Mouse (Mus musculus): ENCODE results near the gene Ppm1n. TPM values are rescaled to one million over a fixed set of nuclear protein-coding genes. Genes with fewer than 3 reads are reported as not detected.

Ppm1n gene
- polyA plus RNA-seq, 1 experiment from 2014 or later: 1.0 TPM

DNA sequence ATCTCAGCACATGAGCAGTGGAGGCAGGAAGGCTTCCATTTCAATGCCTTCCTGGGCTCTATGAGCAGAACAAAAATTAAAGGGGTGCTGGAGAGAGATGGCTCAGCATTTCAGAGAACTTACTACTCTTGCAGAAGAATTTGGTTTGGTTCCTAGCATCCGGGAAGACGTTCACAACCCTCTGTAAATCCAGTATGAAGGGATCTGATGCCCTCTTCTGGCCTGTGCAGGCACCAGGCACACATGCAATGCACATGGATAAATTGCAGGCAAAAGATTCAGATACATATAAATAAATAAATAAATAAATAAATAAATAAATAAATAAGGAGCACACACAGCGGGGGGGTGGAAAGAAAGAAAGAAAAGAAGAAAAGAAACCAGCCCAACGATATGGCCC is 3.6 kb downstream of the Ppm1n start:
- Histone ChIP-seq H3K4me3 (replicated peaks; ENCODE audit: low read length) (no peak overlapping the region), H3K36me3 (replicated peaks; ENCODE audit: control insufficient read depth, insufficient read depth) (no peaks in the 10 kb centered on the region), H3K27ac (no peak overlapping the region), H3K9ac (no peak overlapping the region), H3K27me3 (ENCODE audit: control insufficient read depth, insufficient read depth, low read length) (peaks cover 41% of the 10 kb centered on the region), H3K4me1 (replicated peaks; ENCODE audit: control insufficient read depth, insufficient read depth, low read length) (peaks cover 5% of the 10 kb centered on the region; the same call in 1 of the 2 replicates), H3K4me2 (replicated peaks) (no peak overlapping the region), H3K9me3 (ENCODE audit: control insufficient read depth, low read length) (no peaks in the 10 kb centered on the region)
- no peak for DNase-seq (ENCODE audit: low spot score)
- ATAC-seq (ENCODE audit: low FRiP score): no peak
- WGBS: 42% methylated on average over 4 of the region's 4 CpGs

- Histone ChIP-seq H3K36me3 (replicated peaks; ENCODE audit: control insufficient read depth, insufficient read depth) (0 out of 2 replicates have a peak, but pooled peaks cover 9% of the 10 kb centered on the region), H3K27me3 (ENCODE audit: control insufficient read depth, insufficient read depth, low read length) (peaks cover 2% of the 10 kb centered on the region; the same call in 1 of the 2 replicates), H3K9ac (peak overlapping the region; percentile 86), H3K4me1 (replicated peaks; ENCODE audit: control insufficient read depth, insufficient read depth, low read length) (peaks cover 20% of the 10 kb centered on the region), H3K4me2 (replicated peaks) (peak overlapping the region; percentile 89), H3K27ac (peak overlapping the region; percentile 86), H3K4me3 (replicated peaks; ENCODE audit: low read length) (peak overlapping the region; percentile 73), H3K9me3 (ENCODE audit: control insufficient read depth, low read length) (no peaks in the 10 kb centered on the region)
- ATAC-seq (ENCODE audit: low FRiP score) (peak; percentile 71), DNase-seq (ENCODE audit: low spot score) (peak; percentile 76)
- under 1% methylated on average over 36 of the region's 36 CpGs for WGBS
These were observed 7.6 kb downstream of the Ppm1n start for GRCm38 (mm10) chr7:19272173-19272764.

DNA sequence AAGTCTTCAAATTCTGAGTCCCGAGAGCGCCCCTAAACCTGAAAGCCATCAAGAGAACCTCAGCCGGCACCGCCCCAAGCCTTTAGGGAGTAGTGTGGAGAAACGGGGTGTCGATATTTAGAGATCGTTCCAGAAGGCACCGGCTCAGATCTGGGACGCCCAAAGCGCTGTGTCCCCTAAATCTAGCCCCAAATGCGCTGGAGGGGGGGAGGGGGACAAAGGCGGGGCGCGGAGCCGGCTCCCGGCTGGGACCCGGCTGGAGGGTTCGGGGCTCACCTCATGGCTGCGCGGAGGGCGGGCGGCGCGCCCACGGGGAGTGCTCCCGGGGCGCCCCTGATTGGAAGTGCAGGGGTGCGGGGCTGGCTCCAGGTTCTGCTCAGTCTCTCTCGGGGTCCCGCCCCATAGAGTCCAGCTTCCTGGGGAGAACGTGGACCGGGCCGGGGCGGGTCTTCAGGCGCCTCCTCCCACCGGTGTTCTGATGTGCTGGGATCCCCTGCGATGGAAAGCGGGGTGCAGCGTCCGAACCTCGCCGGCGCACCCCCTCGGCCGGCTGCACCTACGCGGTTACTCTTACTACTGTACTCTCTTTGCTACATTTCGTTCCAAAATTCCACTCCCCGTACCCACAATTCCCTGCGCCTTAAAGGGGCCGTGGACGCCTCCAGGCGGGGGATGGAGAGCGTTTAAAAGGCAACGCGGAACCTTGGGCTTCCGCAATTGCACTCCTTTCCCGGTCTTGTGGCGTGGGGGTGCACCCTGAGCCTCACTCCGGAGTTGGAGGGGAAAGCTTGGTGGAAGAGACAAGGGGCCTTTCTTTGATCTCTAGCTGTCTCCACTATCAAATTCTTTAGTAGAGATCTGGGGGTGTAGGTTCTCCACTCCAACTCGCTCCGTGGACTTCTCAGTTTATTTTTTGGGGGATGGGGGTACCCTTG is 8.4 kb downstream of the Ppm1n start, which contains the start of gene Vasp:
Gene Vasp (minus strand): TSS at position 580 of the 935 bp plus-strand sequence.
- Histone ChIP-seq H3K4me1 (replicated peaks; ENCODE audit: control insufficient read depth, insufficient read depth, low read length) (peaks cover 21% of the 10 kb centered on the region), H3K9ac (peak within 1 kb of the TSS; percentile 86), H3K9me3 (ENCODE audit: control insufficient read depth, low read length) (no peaks in the 10 kb centered on the region), H3K4me2 (replicated peaks) (peak within 1 kb of the TSS; percentile 89), H3K27me3 (ENCODE audit: control insufficient read depth, insufficient read depth, low read length) (no peaks in the 10 kb centered on the region), H3K4me3 (replicated peaks; ENCODE audit: low read length) (peak within 1 kb of the TSS; percentile 73), H3K36me3 (replicated peaks; ENCODE audit: control insufficient read depth, insufficient read depth) (0 out of 2 replicates have a peak, but pooled peaks cover 11% of the 10 kb centered on the region), H3K27ac (peak within 1 kb of the TSS; percentile 86)
- DNase-seq (ENCODE audit: low spot score) (peak; percentile 92), ATAC-seq (ENCODE audit: low FRiP score) (peak; percentile 75)
- WGBS: under 1% methylated on average over 60 of the region's 62 CpGs

GRCm38 (mm10) chr7:19270509-19271237 is 9.2 kb downstream of the Ppm1n start:
- WGBS: 1% methylated on average over 17 of the region's 21 CpGs
- H3K4me2 ChIP-seq (replicated peaks): peak overlapping the region; percentile 89
- peak overlapping the region; percentile 86 for H3K27ac ChIP-seq
- 0 out of 2 replicates have a peak, but pooled peaks cover 11% of the 10 kb centered on the region for H3K36me3 ChIP-seq (replicated peaks; ENCODE audit: control insufficient read depth, insufficient read depth)
- H3K9me3 ChIP-seq (ENCODE audit: control insufficient read depth, low read length): no peaks in the 10 kb centered on the region
- peak overlapping the region; percentile 86 for H3K9ac ChIP-seq
- no peaks in the 10 kb centered on the region for H3K27me3 ChIP-seq (ENCODE audit: control insufficient read depth, insufficient read depth, low read length)
- DNase-seq (ENCODE audit: low spot score) (no peak), ATAC-seq (ENCODE audit: low FRiP score) (no peak; the same call in 1 of the 2 replicates)
- peak overlapping the region; percentile 73 for H3K4me3 ChIP-seq (replicated peaks; ENCODE audit: low read length)
- peaks cover 23% of the 10 kb centered on the region for H3K4me1 ChIP-seq (replicated peaks; ENCODE audit: control insufficient read depth, insufficient read depth, low read length)

DNA sequence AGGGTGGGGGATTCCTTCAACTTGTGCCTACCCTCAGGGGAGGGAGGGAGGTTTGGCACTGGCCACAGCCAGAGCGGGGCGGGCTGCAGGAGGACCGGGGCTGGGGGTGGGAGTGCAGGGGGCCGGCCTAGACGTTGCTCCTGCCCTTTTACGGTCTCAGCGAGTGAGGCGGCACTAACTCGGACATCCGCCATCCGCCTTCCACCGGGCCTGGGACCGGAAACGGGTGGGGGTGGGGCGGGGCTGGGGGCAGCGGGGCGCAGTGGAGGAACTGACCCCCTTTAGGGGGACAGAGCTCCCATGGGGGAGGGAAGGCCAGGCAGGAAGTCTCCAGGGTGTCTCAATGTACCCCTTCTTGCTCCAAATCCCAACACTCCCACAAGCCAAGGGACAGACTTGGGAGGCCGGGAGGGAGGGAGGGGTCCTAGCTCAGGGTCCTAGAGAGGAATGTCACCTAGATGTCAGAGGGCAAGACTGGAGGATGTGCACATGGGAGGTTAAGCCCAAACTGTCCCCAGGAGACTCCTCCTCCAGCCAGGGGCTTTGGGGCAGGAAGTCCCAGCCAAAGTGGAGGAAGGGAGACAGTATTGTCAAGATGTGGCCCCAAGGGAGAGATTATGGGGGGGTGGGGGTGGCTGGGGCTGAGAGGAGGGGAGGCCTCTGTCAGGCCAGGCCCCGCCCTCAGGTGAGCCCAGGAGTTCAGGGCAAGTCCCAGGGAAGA is 10.0 kb downstream of the Ppm1n start:
- peak overlapping the region; percentile 86 for H3K27ac ChIP-seq
- H3K9me3 ChIP-seq (ENCODE audit: control insufficient read depth, low read length): no peaks in the 10 kb centered on the region
- ATAC-seq (ENCODE audit: low FRiP score) (no peak), DNase-seq (ENCODE audit: low spot score) (no peak)
- no peaks in the 10 kb centered on the region for H3K27me3 ChIP-seq (ENCODE audit: control insufficient read depth, insufficient read depth, low read length)
- H3K4me2 ChIP-seq (replicated peaks): peak overlapping the region; percentile 89
- peak overlapping the region; percentile 73 for H3K4me3 ChIP-seq (replicated peaks; ENCODE audit: low read length)
- peak overlapping the region; percentile 86 for H3K9ac ChIP-seq
- peaks cover 12% of the 10 kb centered on the region; the same call in 1 of the 2 replicates for H3K36me3 ChIP-seq (replicated peaks; ENCODE audit: control insufficient read depth, insufficient read depth)
- peaks cover 23% of the 10 kb centered on the region for H3K4me1 ChIP-seq (replicated peaks; ENCODE audit: control insufficient read depth, insufficient read depth, low read length)
- WGBS: 3% methylated on average over 19 of the region's 19 CpGs

DNA sequence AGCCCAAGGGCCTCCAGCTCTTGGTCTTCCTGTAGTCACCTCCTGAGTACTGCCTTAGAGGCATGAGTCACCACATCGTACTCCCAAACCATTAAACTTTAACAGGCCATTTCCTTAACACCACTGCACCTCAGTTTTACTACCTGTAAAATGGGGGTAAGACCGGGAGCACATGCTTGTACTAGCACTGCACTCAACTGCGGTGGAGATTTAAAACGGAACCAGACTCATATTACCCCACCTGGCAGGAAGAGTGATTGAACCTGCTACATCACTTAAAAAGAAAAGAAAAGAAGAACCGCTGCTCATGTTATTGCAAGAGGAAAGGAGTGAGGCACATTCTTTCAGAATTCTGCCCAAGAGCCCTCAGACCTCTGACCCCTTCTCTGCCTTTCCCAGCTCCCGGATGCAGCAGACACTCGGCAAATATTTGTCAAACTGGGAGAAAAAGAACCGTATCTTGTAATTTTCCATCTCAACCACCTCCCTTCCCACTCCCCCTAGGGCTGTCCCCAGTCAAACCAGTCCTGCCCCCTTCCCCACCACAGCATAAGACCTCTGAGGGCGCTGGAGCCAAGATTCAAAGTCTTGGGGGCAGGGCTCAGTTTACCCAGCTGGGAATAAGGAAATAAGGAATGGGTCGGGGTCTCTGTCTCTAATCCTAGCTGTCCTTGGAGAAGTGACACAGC is 10.7 kb downstream of the Ppm1n start:
- Histone ChIP-seq H3K4me3 (replicated peaks; ENCODE audit: low read length) (peak overlapping the region; percentile 73), H3K9ac (peak overlapping the region; percentile 86), H3K36me3 (replicated peaks; ENCODE audit: control insufficient read depth, insufficient read depth) (peaks cover 20% of the 10 kb centered on the region), H3K27ac (0 out of 2 replicates have a peak overlapping the region, but pooled peaks have one; percentile 86), H3K4me2 (replicated peaks) (peak overlapping the region; percentile 89), H3K27me3 (ENCODE audit: control insufficient read depth, insufficient read depth, low read length) (no peaks in the 10 kb centered on the region), H3K4me1 (replicated peaks; ENCODE audit: control insufficient read depth, insufficient read depth, low read length) (peaks cover 23% of the 10 kb centered on the region), H3K9me3 (ENCODE audit: control insufficient read depth, low read length) (no peaks in the 10 kb centered on the region)
- no peak for DNase-seq (ENCODE audit: low spot score)
- ATAC-seq (ENCODE audit: low FRiP score): no peak
- 55% methylated on average over 10 of the region's 10 CpGs for WGBS

DNA sequence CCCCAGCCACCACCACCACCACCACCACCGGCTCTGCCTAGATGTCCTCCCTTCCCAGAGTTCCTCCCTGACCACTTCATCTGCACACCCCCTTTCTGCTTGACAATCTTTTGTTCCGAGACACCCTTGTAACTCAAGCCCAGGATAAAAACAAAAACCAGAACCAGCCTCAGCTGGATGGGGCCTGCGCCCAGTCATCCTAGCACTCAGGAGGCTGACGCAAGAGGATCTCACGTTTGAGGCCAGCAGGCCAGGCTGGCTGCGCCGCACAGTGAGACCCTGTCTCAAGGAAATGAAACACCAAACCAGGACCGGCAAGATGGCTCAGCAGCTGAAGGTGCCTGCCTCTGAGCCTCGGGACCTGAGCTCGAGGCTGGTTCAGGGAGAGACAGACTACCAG is 12.8 kb downstream of the Ppm1n start:
- no peak overlapping the region for H3K9ac ChIP-seq
- H3K4me2 ChIP-seq (replicated peaks): no peak overlapping the region
- ATAC-seq (ENCODE audit: low FRiP score) (no peak), DNase-seq (ENCODE audit: low spot score) (no peak)
- no peaks in the 10 kb centered on the region for H3K9me3 ChIP-seq (ENCODE audit: control insufficient read depth, low read length)
- peaks cover 38% of the 10 kb centered on the region for H3K36me3 ChIP-seq (replicated peaks; ENCODE audit: control insufficient read depth, insufficient read depth)
- H3K27me3 ChIP-seq (ENCODE audit: control insufficient read depth, insufficient read depth, low read length): no peaks in the 10 kb centered on the region
- no peak overlapping the region for H3K4me3 ChIP-seq (replicated peaks; ENCODE audit: low read length)
- no peak overlapping the region for H3K27ac ChIP-seq
- H3K4me1 ChIP-seq (replicated peaks; ENCODE audit: control insufficient read depth, insufficient read depth, low read length): peaks cover 23% of the 10 kb centered on the region
- 79% methylated on average over 10 of the region's 10 CpGs for WGBS
